Mouse (Mus musculus): ENCODE measurements around the gene Rhbdd1. TPM values are rescaled to one million over a fixed set of nuclear protein-coding genes. Genes with fewer than 3 reads are reported as not detected.
A peak's percentile ranks its signal among the peaks of the same experiment; 100 is the strongest.

The Rhbdd1 gene
- polyA plus RNA-seq, 1 experiment from 2014 or later: 6.6 TPM

DNA sequence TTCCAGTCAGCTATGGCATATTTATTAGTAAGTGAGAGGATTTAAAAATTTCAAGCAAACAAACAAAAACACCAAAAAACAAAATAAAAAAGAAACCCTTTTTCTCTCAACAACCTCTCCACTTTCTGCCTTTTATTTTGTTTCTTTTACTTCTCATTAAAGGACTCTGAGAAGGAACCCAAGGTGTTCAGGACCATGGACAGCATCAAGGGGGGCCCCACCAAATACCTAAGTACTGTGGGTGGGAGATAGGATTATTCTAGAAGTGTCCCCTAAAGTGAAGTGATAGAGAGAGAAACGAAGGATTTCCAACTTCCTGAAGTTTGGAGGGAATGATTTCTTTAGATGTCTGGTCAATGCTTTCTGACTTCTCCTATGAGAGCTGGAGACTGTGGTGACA, 17.7 kb upstream of the Rhbdd1 start:
- Histone ChIP-seq H3K27ac (ENCODE audit: low read length) (no peak overlapping the region), H3K4me2 (replicated peaks; ENCODE audit: low read depth, low read length) (no peak overlapping the region), H3K4me3 (ENCODE audit: low read depth, low read length) (no peak overlapping the region), H3K9ac (replicated peaks; ENCODE audit: low read depth, low read length) (no peak overlapping the region), H3K4me1 (ENCODE audit: control insufficient read depth, insufficient read depth, low read length) (no peaks in the 10 kb centered on the region), H3K9me3 (ENCODE audit: control insufficient read depth, low read depth, low read length) (no peaks in the 10 kb centered on the region), H3K27me3 (ENCODE audit: control insufficient read depth, insufficient read depth, low read length) (no peaks in the 10 kb centered on the region), H3K36me3 (ENCODE audit: control insufficient read depth, insufficient read depth, low read length) (no peaks in the 10 kb centered on the region)
- WGBS: 32% methylated on average over 1 of the region's 1 CpGs
- ATAC-seq (ENCODE audit: insufficient number of reproducible peaks, insufficient read depth, low FRiP score, low read depth): no peak

DNA sequence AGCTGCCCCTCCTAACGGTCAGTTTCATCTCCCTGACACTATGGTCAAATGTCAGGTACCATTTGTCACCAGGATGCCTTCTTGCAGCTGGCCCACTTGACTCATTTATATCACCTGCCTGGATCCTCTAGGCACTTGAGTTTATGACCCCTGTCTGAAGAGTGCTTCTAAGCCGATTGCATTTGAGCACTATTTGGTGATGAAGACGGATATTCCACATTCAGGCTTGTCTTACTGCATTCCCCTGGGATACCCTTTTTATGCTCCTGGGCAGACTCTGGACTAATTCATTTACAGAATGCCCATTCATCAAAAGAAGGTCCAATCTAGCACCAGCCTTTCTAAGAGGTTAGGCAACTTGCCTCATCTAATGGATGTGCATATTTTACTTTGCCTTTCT, 11.8 kb upstream of the Rhbdd1 start:
- 32% methylated on average over 3 of the region's 3 CpGs for WGBS
- no peak overlapping the region for H3K27ac ChIP-seq (ENCODE audit: low read length)
- H3K36me3 ChIP-seq (ENCODE audit: control insufficient read depth, insufficient read depth, low read length): no peaks in the 10 kb centered on the region
- H3K9me3 ChIP-seq (ENCODE audit: control insufficient read depth, low read depth, low read length): no peaks in the 10 kb centered on the region
- no peak for ATAC-seq (ENCODE audit: insufficient number of reproducible peaks, insufficient read depth, low FRiP score, low read depth)
- no peak overlapping the region for H3K4me3 ChIP-seq (ENCODE audit: low read depth, low read length)
- H3K4me1 ChIP-seq (ENCODE audit: control insufficient read depth, insufficient read depth, low read length): no peaks in the 10 kb centered on the region
- H3K9ac ChIP-seq (replicated peaks; ENCODE audit: low read depth, low read length): no peak overlapping the region
- no peak overlapping the region for H3K4me2 ChIP-seq (replicated peaks; ENCODE audit: low read depth, low read length)
- H3K27me3 ChIP-seq (ENCODE audit: control insufficient read depth, insufficient read depth, low read length): no peaks in the 10 kb centered on the region

DNA sequence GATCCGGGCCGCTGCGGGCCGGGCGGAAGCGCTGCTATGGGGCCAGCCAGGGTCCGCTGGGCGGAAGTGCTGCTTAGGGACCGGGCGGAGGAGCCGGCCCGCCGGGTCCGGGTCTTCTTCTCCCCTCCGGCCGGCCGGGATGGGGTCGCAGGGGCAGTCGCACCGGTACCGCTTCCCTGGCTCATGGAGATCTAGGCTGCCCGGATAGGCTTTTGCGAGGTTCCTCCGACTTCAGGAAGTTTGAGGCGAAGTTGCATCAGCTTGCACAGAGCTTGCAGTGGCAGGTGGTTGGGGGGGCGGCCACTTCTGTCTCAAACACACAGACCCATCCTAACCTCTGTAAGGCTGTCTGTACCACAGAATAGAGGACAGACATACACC, 484 bp downstream of the Rhbdd1 start:
- Histone ChIP-seq H3K4me1 (ENCODE audit: control insufficient read depth, insufficient read depth, low read length) (no peaks in the 10 kb centered on the region; the same call in 1 of the 2 replicates), H3K9me3 (ENCODE audit: control insufficient read depth, low read depth, low read length) (no peaks in the 10 kb centered on the region), H3K36me3 (ENCODE audit: control insufficient read depth, insufficient read depth, low read length) (no peaks in the 10 kb centered on the region), H3K9ac (replicated peaks; ENCODE audit: low read depth, low read length) (peak overlapping the region; percentile 60), H3K27me3 (ENCODE audit: control insufficient read depth, insufficient read depth, low read length) (no peaks in the 10 kb centered on the region), H3K4me3 (ENCODE audit: low read depth, low read length) (peak overlapping the region; percentile 67), H3K27ac (ENCODE audit: low read length) (peak overlapping the region; percentile 93), H3K4me2 (replicated peaks; ENCODE audit: low read depth, low read length) (peak overlapping the region; percentile 42)
- ATAC-seq (ENCODE audit: insufficient number of reproducible peaks, insufficient read depth, low FRiP score, low read depth): no peak; the same call in 1 of the 2 replicates
- WGBS: 0% methylated on average over 26 of the region's 26 CpGs

DNA sequence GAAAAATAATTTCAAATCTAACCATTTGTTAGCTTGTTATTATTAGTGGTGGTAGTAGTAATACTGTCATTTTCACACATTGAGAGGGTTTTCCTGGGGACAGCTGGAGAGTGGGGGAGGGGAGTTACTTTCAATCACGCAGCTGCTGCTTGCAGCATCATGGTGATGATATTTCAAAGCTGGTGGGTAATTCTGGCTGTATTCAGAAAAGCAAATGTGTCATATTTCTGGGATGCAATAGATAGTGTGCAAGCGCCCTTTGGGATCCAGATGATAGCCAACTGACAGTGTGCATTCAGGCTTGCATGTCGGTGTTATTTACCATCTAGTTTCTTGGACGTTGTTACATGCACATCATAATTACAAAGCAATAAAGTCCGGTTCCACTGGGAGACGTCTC, 4.2 kb downstream of the Rhbdd1 start:
- Histone ChIP-seq H3K27ac (ENCODE audit: low read length) (no peak overlapping the region), H3K27me3 (ENCODE audit: control insufficient read depth, insufficient read depth, low read length) (no peaks in the 10 kb centered on the region), H3K4me3 (ENCODE audit: low read depth, low read length) (no peak overlapping the region), H3K4me1 (ENCODE audit: control insufficient read depth, insufficient read depth, low read length) (no peaks in the 10 kb centered on the region; the same call in 1 of the 2 replicates), H3K4me2 (replicated peaks; ENCODE audit: low read depth, low read length) (no peak overlapping the region), H3K36me3 (ENCODE audit: control insufficient read depth, insufficient read depth, low read length) (no peaks in the 10 kb centered on the region), H3K9me3 (ENCODE audit: control insufficient read depth, low read depth, low read length) (no peaks in the 10 kb centered on the region), H3K9ac (replicated peaks; ENCODE audit: low read depth, low read length) (no peak overlapping the region)
- no peak for ATAC-seq (ENCODE audit: insufficient number of reproducible peaks, insufficient read depth, low FRiP score, low read depth)
- 76% methylated on average over 6 of the region's 6 CpGs for WGBS

DNA sequence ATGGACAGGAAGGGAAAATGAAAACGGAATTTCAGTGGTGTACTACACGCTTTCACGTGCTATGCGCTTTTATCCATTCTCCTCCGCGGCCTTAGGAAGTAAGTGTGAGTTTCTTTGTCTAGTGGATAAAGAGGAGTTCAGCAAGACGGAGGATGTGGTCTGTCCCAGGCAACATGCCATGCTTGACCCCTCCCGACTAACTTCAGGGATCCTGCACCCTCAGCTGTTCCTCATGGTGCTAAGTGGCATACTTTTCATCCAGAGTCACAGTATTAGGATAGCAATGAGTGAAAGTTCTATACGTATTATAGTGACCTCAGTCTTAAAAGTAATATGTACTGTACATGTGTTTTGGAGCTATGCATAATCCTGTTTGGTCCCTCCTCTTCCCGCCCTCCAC, 4.6 kb downstream of the Rhbdd1 start:
- no peaks in the 10 kb centered on the region; the same call in 1 of the 2 replicates for H3K4me1 ChIP-seq (ENCODE audit: control insufficient read depth, insufficient read depth, low read length)
- H3K4me3 ChIP-seq (ENCODE audit: low read depth, low read length): no peak overlapping the region
- ATAC-seq (ENCODE audit: insufficient number of reproducible peaks, insufficient read depth, low FRiP score, low read depth): no peak
- no peaks in the 10 kb centered on the region for H3K9me3 ChIP-seq (ENCODE audit: control insufficient read depth, low read depth, low read length)
- H3K27ac ChIP-seq (ENCODE audit: low read length): no peak overlapping the region
- 91% methylated on average over 10 of the region's 10 CpGs for WGBS
- H3K4me2 ChIP-seq (replicated peaks; ENCODE audit: low read depth, low read length): no peak overlapping the region
- H3K9ac ChIP-seq (replicated peaks; ENCODE audit: low read depth, low read length): no peak overlapping the region
- no peaks in the 10 kb centered on the region for H3K36me3 ChIP-seq (ENCODE audit: control insufficient read depth, insufficient read depth, low read length)
- no peaks in the 10 kb centered on the region for H3K27me3 ChIP-seq (ENCODE audit: control insufficient read depth, insufficient read depth, low read length)

DNA sequence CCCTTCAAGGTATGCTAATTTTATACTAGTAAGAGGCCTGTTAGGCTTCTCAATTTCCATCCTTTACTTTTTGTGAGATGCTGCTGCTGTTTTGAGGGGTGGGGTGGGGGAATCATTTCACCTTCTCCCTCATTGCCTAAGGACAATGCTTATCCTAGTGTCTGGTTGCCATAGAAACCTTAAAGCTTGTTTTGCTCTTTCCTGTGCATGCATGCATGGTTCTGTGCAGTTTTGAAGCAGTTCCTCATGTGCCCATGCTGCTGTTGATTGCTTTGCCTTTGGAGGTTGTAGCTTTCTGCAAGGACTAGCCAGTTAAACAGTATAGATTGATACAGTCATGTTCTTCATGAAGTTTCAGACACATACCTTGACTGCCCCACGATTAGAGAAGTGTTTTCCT, 5.2 kb downstream of the Rhbdd1 start:
- WGBS: 87% methylated on average over 1 of the region's 1 CpGs

DNA sequence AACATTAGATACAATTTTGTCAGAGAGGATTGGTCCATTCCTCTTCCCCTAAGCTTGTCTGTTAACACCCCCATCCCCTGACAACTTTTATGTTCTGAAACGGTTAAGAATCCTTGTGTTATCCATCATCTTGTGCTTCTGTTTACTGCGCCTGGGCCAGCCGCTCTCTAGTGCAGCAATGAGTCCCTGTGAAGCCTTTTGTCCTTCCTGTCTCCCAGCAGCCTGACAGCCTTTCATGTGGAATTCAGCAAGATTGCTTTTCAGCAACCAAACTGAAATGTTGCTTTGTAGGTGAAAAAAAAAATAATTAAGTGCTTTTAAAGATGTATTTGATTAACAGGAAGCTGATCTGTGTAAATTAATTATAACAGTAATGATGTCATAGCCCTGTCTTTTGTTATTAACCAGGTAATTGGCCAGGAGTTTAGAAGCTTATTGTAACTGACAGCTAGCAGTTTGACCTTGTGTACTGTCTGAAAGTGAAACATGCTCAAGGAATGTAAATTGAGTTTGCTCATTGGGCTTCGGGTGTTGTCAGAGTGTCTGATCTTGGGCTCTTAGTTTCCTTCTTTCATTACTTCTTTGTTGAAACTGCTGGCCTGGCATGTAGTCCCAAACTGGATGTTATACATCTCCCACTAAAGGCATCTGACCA, 8.0 kb downstream of the Rhbdd1 start:
- WGBS: 13% methylated on average over 4 of the region's 4 CpGs

More for the DNA sequence above, 5.2 kb downstream of the Rhbdd1 start:
- Histone ChIP-seq H3K27me3 (ENCODE audit: control insufficient read depth, insufficient read depth, low read length) (no peaks in the 10 kb centered on the region), H3K4me3 (ENCODE audit: low read depth, low read length) (no peak overlapping the region), H3K4me1 (ENCODE audit: control insufficient read depth, insufficient read depth, low read length) (no peaks in the 10 kb centered on the region; the same call in 1 of the 2 replicates), H3K36me3 (ENCODE audit: control insufficient read depth, insufficient read depth, low read length) (no peaks in the 10 kb centered on the region), H3K9me3 (ENCODE audit: control insufficient read depth, low read depth, low read length) (no peaks in the 10 kb centered on the region), H3K27ac (ENCODE audit: low read length) (no peak overlapping the region), H3K9ac (replicated peaks; ENCODE audit: low read depth, low read length) (no peak overlapping the region), H3K4me2 (replicated peaks; ENCODE audit: low read depth, low read length) (no peak overlapping the region)
- no peak for ATAC-seq (ENCODE audit: insufficient number of reproducible peaks, insufficient read depth, low FRiP score, low read depth)

DNA sequence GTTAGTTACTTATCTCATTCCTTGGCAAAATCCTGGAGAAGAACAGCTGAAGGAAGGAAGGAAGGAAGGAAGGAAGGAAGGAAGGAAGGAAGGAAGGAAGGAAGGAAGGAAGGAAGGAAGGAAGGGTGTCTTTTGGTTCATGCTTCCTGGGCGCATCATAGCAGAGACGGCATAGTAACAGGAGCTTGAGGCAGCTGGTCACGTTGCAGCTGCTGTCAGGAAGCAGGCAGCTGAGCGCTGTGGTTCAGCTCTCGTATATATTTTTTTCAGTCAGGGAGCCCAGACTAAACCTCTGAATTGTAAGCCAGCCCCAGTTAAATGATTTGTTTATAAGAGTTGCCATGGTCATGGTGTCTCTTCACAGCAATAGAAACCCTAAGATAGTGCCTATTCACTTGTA, 9.9 kb downstream of the Rhbdd1 start:
- ATAC-seq (ENCODE audit: insufficient number of reproducible peaks, insufficient read depth, low FRiP score, low read depth): no peak
- no peak overlapping the region for H3K9ac ChIP-seq (replicated peaks; ENCODE audit: low read depth, low read length)
- H3K4me3 ChIP-seq (ENCODE audit: low read depth, low read length): no peak overlapping the region
- 78% methylated on average over 5 of the region's 5 CpGs for WGBS
- H3K4me1 ChIP-seq (ENCODE audit: control insufficient read depth, insufficient read depth, low read length): no peaks in the 10 kb centered on the region
- no peak overlapping the region for H3K4me2 ChIP-seq (replicated peaks; ENCODE audit: low read depth, low read length)
- no peaks in the 10 kb centered on the region for H3K27me3 ChIP-seq (ENCODE audit: control insufficient read depth, insufficient read depth, low read length)
- no peak overlapping the region for H3K27ac ChIP-seq (ENCODE audit: low read length)
- H3K36me3 ChIP-seq (ENCODE audit: control insufficient read depth, insufficient read depth, low read length): no peaks in the 10 kb centered on the region
- H3K9me3 ChIP-seq (ENCODE audit: control insufficient read depth, low read depth, low read length): no peaks in the 10 kb centered on the region

More for the DNA sequence above, 8.0 kb downstream of the Rhbdd1 start:
- Histone ChIP-seq H3K4me2 (replicated peaks; ENCODE audit: low read depth, low read length) (no peak overlapping the region), H3K4me3 (ENCODE audit: low read depth, low read length) (no peak overlapping the region), H3K36me3 (ENCODE audit: control insufficient read depth, insufficient read depth, low read length) (no peaks in the 10 kb centered on the region), H3K27me3 (ENCODE audit: control insufficient read depth, insufficient read depth, low read length) (no peaks in the 10 kb centered on the region), H3K9ac (replicated peaks; ENCODE audit: low read depth, low read length) (no peak overlapping the region), H3K4me1 (ENCODE audit: control insufficient read depth, insufficient read depth, low read length) (no peaks in the 10 kb centered on the region), H3K27ac (ENCODE audit: low read length) (no peak overlapping the region), H3K9me3 (ENCODE audit: control insufficient read depth, low read depth, low read length) (no peaks in the 10 kb centered on the region)
- ATAC-seq (ENCODE audit: insufficient number of reproducible peaks, insufficient read depth, low FRiP score, low read depth): no peak

Measured in stomach, embryonic 14.5 days (tissue).